In genomic region chr9:56870778-56871177, GRCm38 (mm10) we compare ENCODE assay signal across 15 mouse cellular contexts. TPM values are rescaled to one million over a fixed set of nuclear protein-coding genes. Genes with fewer than 3 reads are reported as not detected.
DNase-seq lines count a peak whose midpoint lies in the region; ATAC-seq and TF ChIP-seq lines count a peak whose summit lies in the region.
"Had no signal": no experiment of that assay in that cellular context is flagged by ENCODE, and none has a peak within 500 bp of the region (broad histone marks: within the 10 kb centered on the region; RNA-seq: fewer than 3 reads in every experiment).

No protein-coding gene starts in this region.

- ATAC-seq in heart, embryonic 12.5 days (ENCODE audit: insufficient number of reproducible peaks, low FRiP score), result no peak
- ATAC-seq in lung, embryonic 14.5 days (ENCODE audit: insufficient read depth), result no peak
- ATAC-seq in stomach, embryonic 14.5 days (ENCODE audit: insufficient number of reproducible peaks, insufficient read depth, low FRiP score, low read depth), result no peak
- ATAC-seq in liver, postnatal 0 days, result no peak

- H3K4me3 ChIP-seq in heart, embryonic 12.5 days, result no peak overlapping the region
- no peak overlapping the region for H3K4me3 ChIP-seq in lung, embryonic 14.5 days (ENCODE audit: low read depth, low read length)
- no peak overlapping the region for H3K4me3 ChIP-seq in stomach, embryonic 14.5 days (ENCODE audit: low read depth, low read length)
- no peak overlapping the region for H3K4me3 ChIP-seq in liver, postnatal 0 days (ENCODE audit: low read depth, low read length)
- H3K4me3 ChIP-seq: embryonic facial prominence, embryonic 15.5 days; hindbrain, embryonic 13.5 days; limb, embryonic 13.5 days had no signal

- WGBS in heart, embryonic 12.5 days, result 18% methylated on average over 10 of the region's 10 CpGs
- 48% methylated on average over 10 of the region's 10 CpGs for WGBS in lung, embryonic 14.5 days
- 40% methylated on average over 10 of the region's 10 CpGs for WGBS in stomach, embryonic 14.5 days
- WGBS in liver, postnatal 0 days (ENCODE audit: insufficient replicate concordance), result 50% methylated on average over 10 of the region's 10 CpGs

- H3K27me3 ChIP-seq in heart, embryonic 12.5 days (replicated peaks), result no peaks in the 10 kb centered on the region
- no peaks in the 10 kb centered on the region for H3K27me3 ChIP-seq in lung, embryonic 14.5 days (ENCODE audit: insufficient read depth, low read length)
- H3K27me3 ChIP-seq in stomach, embryonic 14.5 days (ENCODE audit: control insufficient read depth, insufficient read depth, low read length), result no peaks in the 10 kb centered on the region
- peaks cover 3% of the 10 kb centered on the region; the same call in 1 of the 2 replicates for H3K27me3 ChIP-seq in liver, postnatal 0 days (ENCODE audit: insufficient read depth, low read length)
- H3K27me3 ChIP-seq: embryonic facial prominence, embryonic 15.5 days; limb, embryonic 13.5 days had no signal

- no peak for TF ChIP-seq EP300 in liver, postnatal 0 days (IDR thresholded peaks at IDR 0.05; ENCODE audit: low read depth)

- H3K9me3 ChIP-seq in heart, embryonic 12.5 days (replicated peaks), result no peaks in the 10 kb centered on the region
- no peaks in the 10 kb centered on the region for H3K9me3 ChIP-seq in lung, embryonic 14.5 days (ENCODE audit: low read depth, low read length)
- H3K9me3 ChIP-seq in stomach, embryonic 14.5 days (ENCODE audit: control insufficient read depth, low read depth, low read length), result no peaks in the 10 kb centered on the region
- H3K9me3 ChIP-seq in liver, postnatal 0 days (ENCODE audit: low read length), result no peaks in the 10 kb centered on the region
- H3K9me3 ChIP-seq: embryonic facial prominence, embryonic 15.5 days; hindbrain, embryonic 13.5 days; limb, embryonic 13.5 days had no signal

- H3K9ac ChIP-seq in heart, embryonic 12.5 days, result peak overlapping the region; percentile 33; the same call in 1 of the 2 replicates
- no peak overlapping the region for H3K9ac ChIP-seq in lung, embryonic 14.5 days
- no peak overlapping the region for H3K9ac ChIP-seq in stomach, embryonic 14.5 days (replicated peaks; ENCODE audit: low read depth, low read length)
- H3K9ac ChIP-seq in liver, postnatal 0 days (replicated peaks), result no peak overlapping the region
- H3K9ac ChIP-seq: embryonic facial prominence, embryonic 15.5 days; hindbrain, embryonic 13.5 days; limb, embryonic 13.5 days had no signal

- no peak for DNase-seq in heart, postnatal 14 days
- DNase-seq in lung, embryonic 14.5 days, result no peak
- DNase-seq in lung, postnatal 10 days, result no peak
- DNase-seq in adrenal gland, postnatal 25 days, result peak; percentile 41
- no peak for DNase-seq in liver, postnatal 0 days
- DNase-seq in left cerebral cortex, adult 8-10 months (ENCODE audit: low spot score in 2 of 2), result no peak
- DNase-seq: cerebellum, adult 9-11 months had no signal

- intact Hi-C loops in heart, postnatal 14 days (cut with DNase I), result no loop called here

- H3K27ac ChIP-seq in heart, embryonic 12.5 days (ENCODE audit: poor library complexity, severe bottlenecking), result peak overlapping the region; percentile 75
- peak overlapping the region; percentile 52; the same call in 1 of the 2 replicates for H3K27ac ChIP-seq in lung, embryonic 14.5 days (ENCODE audit: low read depth)
- H3K27ac ChIP-seq in stomach, embryonic 14.5 days (ENCODE audit: low read length), result peak overlapping the region; percentile 21; the same call in 1 of the 2 replicates
- no peak overlapping the region for H3K27ac ChIP-seq in liver, postnatal 0 days (ENCODE audit: low read depth)
- H3K27ac ChIP-seq: hindbrain, embryonic 13.5 days had no signal

- peaks cover 87% of the 10 kb centered on the region for H3K4me1 ChIP-seq in heart, embryonic 12.5 days (replicated peaks)
- H3K4me1 ChIP-seq in lung, embryonic 14.5 days (ENCODE audit: insufficient read depth), result peaks cover 36% of the 10 kb centered on the region
- H3K4me1 ChIP-seq in stomach, embryonic 14.5 days (ENCODE audit: control insufficient read depth, insufficient read depth, low read length), result peaks cover 46% of the 10 kb centered on the region
- H3K4me1 ChIP-seq in liver, postnatal 0 days (ENCODE audit: insufficient read depth), result no peaks in the 10 kb centered on the region

- no peak for TF ChIP-seq CTCF in lung, embryonic 14.5 days (IDR thresholded peaks at IDR 0.05; ENCODE audit: low read depth)
- TF ChIP-seq CTCF in liver, postnatal 0 days (IDR thresholded peaks at IDR 0.05; ENCODE audit: low read depth), result no peak

- H3K36me3 ChIP-seq in heart, embryonic 12.5 days, result peaks cover 7% of the 10 kb centered on the region
- H3K36me3 ChIP-seq in lung, embryonic 14.5 days (ENCODE audit: insufficient read depth), result no peaks in the 10 kb centered on the region
- no peaks in the 10 kb centered on the region for H3K36me3 ChIP-seq in stomach, embryonic 14.5 days (ENCODE audit: control insufficient read depth, insufficient read depth, low read length)
- no peaks in the 10 kb centered on the region for H3K36me3 ChIP-seq in liver, postnatal 0 days (replicated peaks; ENCODE audit: insufficient read depth, low read length)
- H3K36me3 ChIP-seq: embryonic facial prominence, embryonic 15.5 days; hindbrain, embryonic 13.5 days had no signal

- H3K4me2 ChIP-seq in heart, embryonic 12.5 days, result peak overlapping the region; percentile 28
- H3K4me2 ChIP-seq in lung, embryonic 14.5 days, result peak overlapping the region; percentile 13; the same call in 1 of the 2 replicates
- H3K4me2 ChIP-seq in stomach, embryonic 14.5 days (replicated peaks; ENCODE audit: low read depth, low read length), result no peak overlapping the region
- H3K4me2 ChIP-seq in liver, postnatal 0 days (ENCODE audit: low read depth, low read length), result no peak overlapping the region
- H3K4me2 ChIP-seq: embryonic facial prominence, embryonic 15.5 days; hindbrain, embryonic 13.5 days; limb, embryonic 13.5 days had no signal

RNA-seq across cellular contexts. Expression of gene Cspg4, which starts 5.9 kb away (rescaled TPM):
- 32.5 and 35.9 TPM in 2 replicates for polyA plus RNA-seq in heart, embryonic 12.5 days (2016; fragmentation: Nextera tagmentation; extraction: Ambion mirVana)
- 10 to 100 TPM; 26.1 to 28.4 TPM for total RNA-seq in heart, postnatal 14 days (2021)
- 12.3 and 13.9 TPM in 2 replicates for polyA plus RNA-seq in lung, embryonic 14.5 days (2014; fragmentation: Nextera tagmentation; extraction: Ambion mirVana)
- total RNA-seq in adrenal gland, postnatal 25 days (2021), result 10.0 and 10.4 TPM in 2 replicates
- 16.1 and 17.5 TPM in 2 replicates for polyA plus RNA-seq in stomach, embryonic 14.5 days (2014; fragmentation: Nextera tagmentation; extraction: Ambion mirVana)
- polyA plus RNA-seq in liver, postnatal 0 days (2015; fragmentation: Nextera tagmentation; extraction: Ambion mirVana), result 0.13 and 0.20 TPM in 2 replicates
- 10 to 100 TPM; 14.2 to 17.9 (median 15.9) TPM for total RNA-seq in left cerebral cortex, adult 8-10 months (2022)
- total RNA-seq: megakaryocyte-erythroid progenitor cell, adult 5-6 weeks had no signal

RNA-seq across cellular contexts. Expression of gene Odf3l1, which starts 6.3 kb away (rescaled TPM):
- 0.84 and 1.5 TPM in 2 replicates for polyA plus RNA-seq in heart, embryonic 12.5 days (2016; fragmentation: Nextera tagmentation; extraction: Ambion mirVana)
- total RNA-seq in heart, postnatal 14 days (2021), result not detected
- polyA plus RNA-seq in lung, embryonic 14.5 days (2014; fragmentation: Nextera tagmentation; extraction: Ambion mirVana), result 0.23 and 1.1 TPM in 2 replicates
- total RNA-seq in adrenal gland, postnatal 25 days (2021), result 1.6 and 1.8 TPM in 2 replicates
- polyA plus RNA-seq in stomach, embryonic 14.5 days (2014; fragmentation: Nextera tagmentation; extraction: Ambion mirVana), result 1.7 and 1.9 TPM in 2 replicates
- not detected in 2 replicates for polyA plus RNA-seq in liver, postnatal 0 days (2015; fragmentation: Nextera tagmentation; extraction: Ambion mirVana)
- under 1 TPM in 2 of 4 experiments, not detected in 2; 0.30 to 0.37 TPM for total RNA-seq in left cerebral cortex, adult 8-10 months (2022)
- total RNA-seq: layer of hippocampus, adult 18-20 months; megakaryocyte-erythroid progenitor cell, adult 5-6 weeks had no signal
- polyA plus RNA-seq: hindbrain, embryonic 13.5 days; neural tube, embryonic 11.5 days had no signal

RNA-seq across cellular contexts. Expression of gene Snx33, which starts 57.4 kb away (rescaled TPM):
- 10.2 and 10.5 TPM in 2 replicates for polyA plus RNA-seq in heart, embryonic 12.5 days (2016; fragmentation: Nextera tagmentation; extraction: Ambion mirVana)
- 10 to 100 TPM in 1 of 2 experiments, 1 to 10 TPM in 1; 9.9 to 11.7 TPM for total RNA-seq in heart, postnatal 14 days (2021)
- 7.8 and 9.5 TPM in 2 replicates for polyA plus RNA-seq in lung, embryonic 14.5 days (2014; fragmentation: Nextera tagmentation; extraction: Ambion mirVana)
- total RNA-seq in adrenal gland, postnatal 25 days (2021), result 28.6 and 35.1 TPM in 2 replicates
- polyA plus RNA-seq in stomach, embryonic 14.5 days (2014; fragmentation: Nextera tagmentation; extraction: Ambion mirVana), result 8.8 and 9.5 TPM in 2 replicates
- polyA plus RNA-seq in liver, postnatal 0 days (2015; fragmentation: Nextera tagmentation; extraction: Ambion mirVana), result 1.6 and 1.8 TPM in 2 replicates
- total RNA-seq in left cerebral cortex, adult 8-10 months (2022), result 10 to 100 TPM in 1 of 4 experiments, 1 to 10 TPM in 3; 7.9 to 10.5 (median 8.9) TPM

Comparison
In these comparisons a context has a peak if more than half of its experiments do, and no peak if none do; other contexts are left out.
1. H3K4me2 ChIP-seq: peak in heart, embryonic 12.5 days (single experiment) and lung, embryonic 14.5 days (single experiment); none in stomach, embryonic 14.5 days (single experiment) and liver, postnatal 0 days (single experiment).
2. RNA of gene Cspg4, which starts 5.9 kb away (polyA plus RNA-seq): 32.5 to 35.9 TPM in heart, embryonic 12.5 days, 16.1 to 17.5 TPM in stomach, embryonic 14.5 days and 12.3 to 13.9 TPM in lung, embryonic 14.5 days; 0.13 to 0.20 TPM in liver, postnatal 0 days; every median in the first group is over 10 times any median in the second.